Comparison of ENCODE assay signal across 39 mouse cellular contexts in the genomic region with DNA sequence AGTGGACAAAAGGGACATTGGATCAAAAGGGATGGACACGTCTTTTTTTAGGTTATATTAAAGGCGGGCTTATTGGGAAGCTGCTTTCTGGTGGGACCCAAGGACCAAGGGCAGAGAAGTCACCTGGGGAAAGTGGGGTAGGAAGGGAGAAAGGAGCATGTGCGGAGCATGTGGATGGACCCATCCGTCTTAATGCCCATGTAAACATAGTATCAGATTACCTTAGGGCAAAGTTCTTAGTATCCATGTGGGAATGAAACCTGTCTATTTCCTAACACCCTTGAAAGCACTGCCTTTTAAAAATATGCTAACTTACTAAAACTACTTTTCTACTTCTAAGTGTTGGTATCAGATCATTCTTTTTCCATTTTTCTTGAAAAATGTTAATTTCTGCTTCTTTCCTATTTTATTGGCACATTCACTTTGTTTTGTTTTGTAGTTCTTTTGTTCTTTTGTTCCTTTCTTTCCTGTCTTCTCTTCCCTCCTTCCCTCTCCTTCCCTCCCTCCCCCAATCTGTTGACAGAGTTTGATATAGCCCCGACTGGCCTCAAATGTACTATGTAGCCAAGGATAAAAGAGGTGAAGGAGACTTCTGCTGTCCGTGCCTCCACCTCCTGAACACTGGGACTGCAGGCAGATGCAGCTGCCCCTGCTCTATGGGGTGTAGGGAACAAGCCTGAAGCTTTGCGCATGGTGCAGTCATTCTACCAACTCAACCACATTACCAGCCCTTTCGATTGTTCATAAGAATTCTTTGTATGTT. TPM values are rescaled to one million over a fixed set of nuclear protein-coding genes. Genes with fewer than 3 reads are reported as not detected.
DNase-seq lines count a peak whose midpoint lies in the region; ATAC-seq lines count a peak whose summit lies in the region.
"Had no signal": no experiment of that assay in that cellular context is flagged by ENCODE, and none has a peak within 500 bp of the region (broad histone marks: within the 10 kb centered on the region; RNA-seq: fewer than 3 reads in every experiment).

No protein-coding gene starts in this region.

- H3K4me1 ChIP-seq in megakaryocyte, embryonic 14.5 days, result peaks cover 62% of the 10 kb centered on the region
- H3K4me1 ChIP-seq in intestine, embryonic 16.5 days (ENCODE audit: control insufficient read depth, insufficient read depth, low read length), result peaks cover 13% of the 10 kb centered on the region

- 51% methylated on average over 8 of the region's 8 CpGs for WGBS in intestine, embryonic 16.5 days

- intact Hi-C loops in left cerebral cortex, postnatal 14 days (cut with DNase I), result loop anchor here (10.0 kb wide), 1 partner anchor 306 kb away; a partner anchor contains a TSS

- peak overlapping the region; percentile 64 for H3K4me3 ChIP-seq in megakaryocyte, embryonic 14.5 days (replicated peaks)
- no peak overlapping the region for H3K4me3 ChIP-seq in intestine, embryonic 16.5 days (ENCODE audit: low read length)
- H3K4me3 ChIP-seq: erythroblast, embryonic 14.5 days; heart, embryonic 10.5 days; hindbrain, embryonic 12.5 days; kidney, embryonic 15.5 days; limb, embryonic 12.5 days; lung, embryonic 15.5 days; midbrain, embryonic 13.5 days; neural tube, embryonic 13.5 days had no signal

- 0 out of 2 replicates have a peak overlapping the region, but pooled peaks have one; percentile 20 for H3K4me2 ChIP-seq in intestine, embryonic 16.5 days (ENCODE audit: low read depth, low read length)
- H3K4me2 ChIP-seq: hindbrain, embryonic 12.5 days; kidney, embryonic 15.5 days; limb, embryonic 12.5 days; lung, embryonic 15.5 days; midbrain, embryonic 13.5 days; neural tube, embryonic 13.5 days had no signal

- peak; percentile 31 for DNase-seq in embryo, embryonic 10 days (ENCODE audit: low spot score)
- no peak for DNase-seq in embryo, embryonic 11 days
- DNase-seq in adipocyte (ENCODE audit: low spot score), result no peak
- no peak for DNase-seq in left cerebral cortex, postnatal 14 days (ENCODE audit: low spot score in 2 of 2)
- DNase-seq: adrenal gland, postnatal 10 days; cerebellum, adult 11-12 months; cerebellum, adult 9-11 months; gastrocnemius, postnatal 10 days; heart, postnatal 36 days; kidney, adult 18-20 months; kidney, postnatal 25 days; lung, postnatal 36 days; thymus, postnatal 4 days had no signal

- no peaks in the 10 kb centered on the region for H3K27me3 ChIP-seq in megakaryocyte, embryonic 14.5 days (replicated peaks)
- H3K27me3 ChIP-seq in intestine, embryonic 16.5 days (replicated peaks; ENCODE audit: control insufficient read depth, insufficient read depth, low read length), result no peaks in the 10 kb centered on the region
- H3K27me3 ChIP-seq: kidney, embryonic 15.5 days; limb, embryonic 12.5 days; lung, embryonic 15.5 days; midbrain, embryonic 13.5 days; neural tube, embryonic 13.5 days had no signal

- no peak overlapping the region for H3K27ac ChIP-seq in intestine, embryonic 16.5 days (ENCODE audit: low read length)
- H3K27ac ChIP-seq: heart, embryonic 10.5 days; hindbrain, embryonic 12.5 days; hindbrain, postnatal 0 days; kidney, embryonic 15.5 days; limb, embryonic 12.5 days; liver, embryonic 14.5 days; lung, embryonic 15.5 days; midbrain, embryonic 13.5 days; neural tube, embryonic 13.5 days had no signal

- H3K9ac ChIP-seq in intestine, embryonic 16.5 days (ENCODE audit: low read depth, low read length), result no peak overlapping the region
- H3K9ac ChIP-seq: hindbrain, embryonic 12.5 days; kidney, embryonic 15.5 days; limb, embryonic 12.5 days; liver, embryonic 14.5 days; lung, embryonic 15.5 days; midbrain, embryonic 13.5 days; neural tube, embryonic 13.5 days had no signal

- H3K36me3 ChIP-seq in megakaryocyte, embryonic 14.5 days (replicated peaks; ENCODE audit: low read length), result peaks cover 35% of the 10 kb centered on the region
- no peaks in the 10 kb centered on the region for H3K36me3 ChIP-seq in intestine, embryonic 16.5 days (ENCODE audit: control insufficient read depth, insufficient read depth, low read length)
- H3K36me3 ChIP-seq: heart, embryonic 10.5 days; hindbrain, embryonic 12.5 days; kidney, embryonic 15.5 days; limb, embryonic 12.5 days; lung, embryonic 15.5 days; midbrain, embryonic 13.5 days; neural tube, embryonic 13.5 days had no signal

- H3K9me3 ChIP-seq in megakaryocyte, embryonic 14.5 days, result no peaks in the 10 kb centered on the region
- no peaks in the 10 kb centered on the region for H3K9me3 ChIP-seq in intestine, embryonic 16.5 days (ENCODE audit: control insufficient read depth, low read length)
- H3K9me3 ChIP-seq: G1E; heart, embryonic 10.5 days; hindbrain, embryonic 12.5 days; kidney, embryonic 15.5 days; limb, embryonic 12.5 days; lung, embryonic 15.5 days; midbrain, embryonic 13.5 days; neural tube, embryonic 13.5 days had no signal

- ATAC-seq in megakaryocyte, adult 5-6 weeks (ENCODE audit: poor library complexity, severe bottlenecking), result no peak
- ATAC-seq in intestine, embryonic 16.5 days, result peak; percentile 91
- ATAC-seq: forebrain, embryonic 16.5 days; hindbrain, postnatal 0 days; midbrain, embryonic 13.5 days had no signal

RNA-seq across cellular contexts. Expression of a gene that starts 6.1 kb away (rescaled TPM):
- not detected in 2 replicates for polyA plus RNA-seq in megakaryocyte, embryonic 14.5 days (2012; ENCODE audit: insufficient read depth, low replicate concordance)
- total RNA-seq in megakaryocyte, adult 5-6 weeks (2015), result not detected in 2 replicates
- not detected in 2 replicates for total RNA-seq in megakaryocyte, adult 5-6 weeks (2017)
- not detected in 2 replicates for polyA plus RNA-seq in intestine, embryonic 16.5 days (2015; fragmentation: Nextera tagmentation; extraction: Ambion mirVana)
- not detected for total RNA-seq in left cerebral cortex, postnatal 14 days (2021)
- total RNA-seq: adrenal gland, postnatal 10 days; G1E; gastrocnemius, postnatal 10 days; granulocyte monocyte progenitor cell, adult 5-6 weeks; heart, postnatal 36 days; hindbrain, postnatal 0 days; layer of hippocampus, adult 18-20 months; layer of hippocampus, postnatal 10 days; left cerebral cortex, adult 18-20 months; left cerebral cortex, postnatal 25 days; megakaryocyte-erythroid progenitor cell, adult 5-6 weeks had no signal
- polyA plus RNA-seq: C2C12; embryonic facial prominence, embryonic 14.5 days; erythroblast, embryonic 14.5 days; forebrain, embryonic 11.5 days; forebrain, embryonic 16.5 days; G1E; heart, embryonic 10.5 days; heart, embryonic 16.5 days; hindbrain, embryonic 12.5 days; hindbrain, postnatal 0 days; kidney, embryonic 15.5 days; limb, embryonic 12.5 days; liver, embryonic 14.5 days; lung, embryonic 15.5 days; midbrain, embryonic 13.5 days; neural tube, embryonic 13.5 days; thymus, postnatal 0 days had no signal

RNA-seq across cellular contexts. Expression of a gene that starts 6.4 kb away (rescaled TPM):
- 8.9 and 11.5 TPM in 2 replicates for polyA plus RNA-seq in megakaryocyte, embryonic 14.5 days (2012; ENCODE audit: insufficient read depth, low replicate concordance)
- total RNA-seq in megakaryocyte, adult 5-6 weeks (2015), result 94.6 and 113 TPM in 2 replicates
- total RNA-seq in megakaryocyte, adult 5-6 weeks (2017), result 201 and 212 TPM in 2 replicates
- 30.4 and 32.9 TPM in 2 replicates for polyA plus RNA-seq in intestine, embryonic 16.5 days (2015; fragmentation: Nextera tagmentation; extraction: Ambion mirVana)
- 10 to 100 TPM; 61.4 to 64.2 TPM for total RNA-seq in left cerebral cortex, postnatal 14 days (2021)
